Mouse (Mus musculus) brain, embryonic 14.5 days (tissue): ENCODE measurements at regions not wholly inside any gene's neighbourhood (a gene's known extent, or its start where the extent isn't known, plus 50 kb on each side); places are given as distances from the start of the nearest gene placed in this dataset.

Experiments
- CTCF ChIP-seq: fragments of 200-500 bp; IDR thresholded peaks from 2 replicates; pipeline ENCODE4 v1.5.1; 2012; ENCODE audit warnings: inconsistent platforms, mild to moderate bottlenecking, moderate library complexity, borderline replicate concordance; ENCODE audit not compliant: insufficient read depth, insufficient read length; ENCODE audit errors: extremely low read depth
- POLR2A ChIP-seq: fragments of 200-500 bp; IDR thresholded peaks from 2 replicates; pipeline ENCODE4 v1.6.1; 2012; ENCODE audit warnings: mild to moderate bottlenecking, inconsistent platforms, borderline replicate concordance; ENCODE audit not compliant: poor library complexity, insufficient read depth, insufficient read length, severe bottlenecking; ENCODE audit errors: extremely low read depth

- TF ChIP-seq CTCF (no peak), POLR2A (no peak)
These were observed 573.9 kb upstream of the Kcnd2 start for GRCm38 (mm10) chr6:20641375-20641774.
